Mouse (Mus musculus): ENCODE measurements around the gene Olfr1396. TPM values are rescaled to one million over a fixed set of nuclear protein-coding genes. Genes with fewer than 3 reads are reported as not detected.

Olfr1396 gene
- polyA plus RNA-seq, 1 experiment from 2014 or later, result not detected

DNA sequence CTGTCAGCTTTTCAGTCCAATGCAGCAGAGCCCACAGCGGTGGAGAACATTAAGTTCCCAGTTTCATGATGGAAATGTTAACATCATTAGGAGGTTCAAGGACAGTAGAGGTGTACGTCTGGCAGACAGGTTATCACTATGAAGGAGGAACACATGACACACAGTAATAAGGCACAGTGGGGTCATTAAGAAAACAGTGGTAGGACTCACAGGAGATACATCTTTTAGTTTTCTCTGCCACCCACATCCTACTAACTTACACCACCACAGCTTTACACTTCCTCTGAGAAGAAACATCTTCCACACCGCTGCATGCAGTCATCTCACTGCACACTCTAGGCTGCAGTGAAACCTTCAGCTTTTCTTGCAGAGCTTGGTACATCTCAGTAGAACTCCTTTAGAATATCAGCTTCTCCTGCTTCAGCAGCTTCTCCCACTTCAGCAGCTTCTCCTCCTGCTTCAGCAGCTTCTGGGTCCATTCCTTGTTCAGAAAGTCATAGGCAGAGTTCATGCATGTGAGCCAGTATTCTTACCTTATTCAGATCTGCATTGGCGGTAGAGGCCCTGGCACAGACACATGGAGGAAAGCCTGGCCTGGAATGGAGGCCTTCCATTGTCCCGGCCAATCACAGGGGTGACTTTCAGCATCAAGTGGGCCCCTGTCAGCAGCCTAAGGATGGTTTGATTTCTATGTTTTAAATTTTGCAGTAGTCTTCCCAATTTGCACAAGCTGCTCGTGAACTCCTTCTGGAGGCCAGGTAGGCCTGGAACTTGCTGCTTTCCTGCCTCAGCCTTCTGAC lies 20.6 kb downstream of the Olfr1396 start:
- Histone ChIP-seq H3K27ac (ENCODE audit: low read depth, low read length) (no peak overlapping the region), H3K4me3 (ENCODE audit: low read depth, low read length) (no peak overlapping the region), H3K9ac (ENCODE audit: low read length) (no peak overlapping the region), H3K27me3 (replicated peaks; ENCODE audit: control insufficient read depth, insufficient read depth, low read length) (no peaks in the 10 kb centered on the region), H3K36me3 (ENCODE audit: control insufficient read depth, insufficient read depth, low read length) (no peaks in the 10 kb centered on the region), H3K9me3 (replicated peaks; ENCODE audit: control insufficient read depth, low read length) (no peaks in the 10 kb centered on the region), H3K4me1 (ENCODE audit: control insufficient read depth, insufficient read depth, low read length) (no peaks in the 10 kb centered on the region), H3K4me2 (ENCODE audit: low read length) (no peak overlapping the region)
- ATAC-seq, result no peak
- 85% methylated on average over 6 of the region's 6 CpGs for WGBS
- DNase-seq (ENCODE audit: low spot score), result no peak

DNA sequence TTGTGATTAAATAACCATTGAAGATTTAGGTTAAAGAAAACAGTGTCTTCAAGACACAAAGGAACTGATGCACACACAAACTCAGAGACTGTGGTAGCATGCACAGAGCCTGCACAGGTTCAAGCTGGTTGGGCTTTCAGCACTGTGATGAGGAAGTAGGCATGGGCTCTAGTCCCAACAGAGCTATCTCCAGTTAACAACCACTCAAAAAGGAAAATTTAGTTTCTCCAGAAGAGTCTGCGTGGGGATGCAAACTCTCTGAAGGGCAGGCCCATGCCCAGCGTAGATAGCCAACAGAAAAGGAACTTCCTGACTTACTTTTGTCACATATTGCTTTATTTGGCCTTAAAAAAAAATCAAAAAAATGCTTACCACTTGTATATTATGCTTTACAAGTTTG lies 21.9 kb downstream of the Olfr1396 start:
- no peak overlapping the region for H3K4me2 ChIP-seq (ENCODE audit: low read length)
- no peak overlapping the region for H3K27ac ChIP-seq (ENCODE audit: low read depth, low read length)
- H3K4me3 ChIP-seq (ENCODE audit: low read depth, low read length), result no peak overlapping the region
- no peaks in the 10 kb centered on the region for H3K27me3 ChIP-seq (replicated peaks; ENCODE audit: control insufficient read depth, insufficient read depth, low read length)
- no peaks in the 10 kb centered on the region for H3K9me3 ChIP-seq (replicated peaks; ENCODE audit: control insufficient read depth, low read length)
- ATAC-seq (no peak), DNase-seq (ENCODE audit: low spot score) (no peak)
- H3K36me3 ChIP-seq (ENCODE audit: control insufficient read depth, insufficient read depth, low read length), result no peaks in the 10 kb centered on the region
- WGBS, result 96% methylated on average over 2 of the region's 2 CpGs
- no peak overlapping the region for H3K9ac ChIP-seq (ENCODE audit: low read length)
- no peaks in the 10 kb centered on the region for H3K4me1 ChIP-seq (ENCODE audit: control insufficient read depth, insufficient read depth, low read length)

GRCm38 (mm10) chr11:49092053-49092586 lies 22.6 kb downstream of the Olfr1396 start:
- Histone ChIP-seq H3K27me3 (replicated peaks; ENCODE audit: control insufficient read depth, insufficient read depth, low read length) (no peaks in the 10 kb centered on the region), H3K4me2 (ENCODE audit: low read length) (no peak overlapping the region), H3K4me1 (ENCODE audit: control insufficient read depth, insufficient read depth, low read length) (no peaks in the 10 kb centered on the region), H3K4me3 (ENCODE audit: low read depth, low read length) (no peak overlapping the region), H3K36me3 (ENCODE audit: control insufficient read depth, insufficient read depth, low read length) (no peaks in the 10 kb centered on the region), H3K9ac (ENCODE audit: low read length) (no peak overlapping the region), H3K27ac (ENCODE audit: low read depth, low read length) (no peak overlapping the region), H3K9me3 (replicated peaks; ENCODE audit: control insufficient read depth, low read length) (no peaks in the 10 kb centered on the region)
- DNase-seq (ENCODE audit: low spot score) (no peak), ATAC-seq (no peak)
- WGBS, result 96% methylated on average over 1 of the region's 1 CpGs

- Histone ChIP-seq H3K4me1 (ENCODE audit: control insufficient read depth, insufficient read depth, low read length) (no peaks in the 10 kb centered on the region), H3K36me3 (ENCODE audit: control insufficient read depth, insufficient read depth, low read length) (no peaks in the 10 kb centered on the region), H3K27ac (ENCODE audit: low read depth, low read length) (no peak overlapping the region), H3K9ac (ENCODE audit: low read length) (no peak overlapping the region), H3K4me3 (ENCODE audit: low read depth, low read length) (no peak overlapping the region), H3K4me2 (ENCODE audit: low read length) (no peak overlapping the region), H3K9me3 (replicated peaks; ENCODE audit: control insufficient read depth, low read length) (no peaks in the 10 kb centered on the region), H3K27me3 (replicated peaks; ENCODE audit: control insufficient read depth, insufficient read depth, low read length) (no peaks in the 10 kb centered on the region)
- DNase-seq (ENCODE audit: low spot score), result no peak
- ATAC-seq, result no peak
- WGBS, result 84% methylated on average over 4 of the region's 4 CpGs
Measured at GRCm38 (mm10) chr11:49091171-49091570, 23.5 kb downstream of the Olfr1396 start.

- no peak overlapping the region for H3K4me2 ChIP-seq (ENCODE audit: low read length)
- WGBS, result 89% methylated on average over 5 of the region's 5 CpGs
- no peaks in the 10 kb centered on the region for H3K27me3 ChIP-seq (replicated peaks; ENCODE audit: control insufficient read depth, insufficient read depth, low read length)
- no peaks in the 10 kb centered on the region for H3K9me3 ChIP-seq (replicated peaks; ENCODE audit: control insufficient read depth, low read length)
- no peaks in the 10 kb centered on the region for H3K4me1 ChIP-seq (ENCODE audit: control insufficient read depth, insufficient read depth, low read length)
- ATAC-seq (no peak), DNase-seq (ENCODE audit: low spot score) (no peak)
- H3K27ac ChIP-seq (ENCODE audit: low read depth, low read length), result no peak overlapping the region
- no peak overlapping the region for H3K4me3 ChIP-seq (ENCODE audit: low read depth, low read length)
- H3K36me3 ChIP-seq (ENCODE audit: control insufficient read depth, insufficient read depth, low read length), result no peaks in the 10 kb centered on the region
- H3K9ac ChIP-seq (ENCODE audit: low read length), result no peak overlapping the region
Measured at GRCm38 (mm10) chr11:49090551-49090950, 24.1 kb downstream of the Olfr1396 start.

DNA sequence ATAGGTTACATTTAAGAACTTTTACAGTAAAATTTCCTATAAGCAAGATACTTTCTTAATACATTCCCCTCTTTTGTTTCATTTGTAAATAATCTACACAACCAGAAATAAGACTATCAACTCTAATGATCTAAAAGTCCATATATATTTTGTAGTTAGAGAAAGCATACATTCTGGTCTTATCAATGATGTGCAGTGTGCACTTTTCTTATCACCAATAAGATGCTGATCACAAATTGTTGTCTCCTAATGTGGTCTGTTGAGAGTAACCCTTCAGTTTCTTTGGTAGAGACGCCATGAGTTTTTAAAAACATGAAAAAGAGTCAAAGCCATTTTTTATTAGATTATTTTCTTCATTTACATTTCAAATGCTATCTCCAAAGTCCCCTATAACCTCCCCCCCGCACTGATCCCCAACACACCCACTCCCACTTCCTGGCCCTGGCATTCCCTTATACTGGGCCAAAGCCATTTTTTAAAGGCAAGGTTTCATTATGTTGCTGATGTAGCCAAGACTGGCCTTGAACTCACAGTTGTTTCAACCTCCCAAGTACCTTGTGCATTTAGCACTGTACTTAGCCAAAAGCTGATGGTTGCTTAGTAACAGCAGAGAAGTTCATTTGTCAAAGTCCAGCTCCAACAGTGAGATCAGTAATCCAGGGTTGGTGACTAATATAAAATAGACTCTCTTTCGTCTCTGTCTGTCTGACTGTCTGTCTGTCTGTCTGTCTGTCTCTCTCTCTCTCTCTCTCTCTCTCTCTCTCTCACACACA lies 24.8 kb downstream of the Olfr1396 start:
- Histone ChIP-seq H3K36me3 (ENCODE audit: control insufficient read depth, insufficient read depth, low read length) (no peaks in the 10 kb centered on the region), H3K4me1 (ENCODE audit: control insufficient read depth, insufficient read depth, low read length) (no peaks in the 10 kb centered on the region), H3K9me3 (replicated peaks; ENCODE audit: control insufficient read depth, low read length) (no peaks in the 10 kb centered on the region), H3K27me3 (replicated peaks; ENCODE audit: control insufficient read depth, insufficient read depth, low read length) (no peaks in the 10 kb centered on the region), H3K9ac (ENCODE audit: low read length) (no peak overlapping the region), H3K4me2 (ENCODE audit: low read length) (no peak overlapping the region), H3K4me3 (ENCODE audit: low read depth, low read length) (no peak overlapping the region), H3K27ac (ENCODE audit: low read depth, low read length) (no peak overlapping the region)
- no peak for ATAC-seq
- DNase-seq (ENCODE audit: low spot score), result no peak
- 86% methylated on average over 3 of the region's 3 CpGs for WGBS

DNA sequence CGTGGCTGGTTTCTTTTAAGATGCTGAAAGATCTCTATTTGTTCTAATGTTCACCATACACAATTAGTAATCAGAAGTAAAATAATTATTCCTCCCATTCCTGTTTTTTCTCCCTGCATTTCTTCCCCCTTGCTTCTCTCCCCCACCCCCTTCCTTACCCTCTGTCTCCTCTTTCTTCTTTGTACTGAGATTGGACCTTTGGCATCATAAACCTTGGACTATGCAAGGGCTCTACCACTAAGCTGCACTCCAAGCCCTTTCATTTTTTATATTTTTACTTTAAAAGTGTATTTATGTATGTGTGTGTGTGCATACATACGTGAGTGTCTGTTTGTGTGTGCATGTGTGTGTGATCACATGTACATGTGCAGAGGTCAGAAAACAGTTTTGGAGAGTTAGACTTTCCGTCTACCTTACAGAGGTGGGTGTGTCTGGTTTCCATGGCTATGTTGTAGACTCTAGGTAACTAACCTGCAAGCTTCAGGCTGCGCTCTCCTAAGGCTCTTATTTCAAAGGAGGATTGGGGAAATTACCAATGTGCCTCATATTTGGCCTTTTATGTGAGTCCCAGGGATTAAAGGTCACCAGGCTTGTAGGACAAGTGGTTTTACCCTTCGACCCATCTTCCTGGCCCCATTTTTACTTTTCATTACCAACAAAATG lies 25.6 kb downstream of the Olfr1396 start:
- Histone ChIP-seq H3K27ac (ENCODE audit: low read depth, low read length) (no peak overlapping the region), H3K27me3 (replicated peaks; ENCODE audit: control insufficient read depth, insufficient read depth, low read length) (no peaks in the 10 kb centered on the region), H3K36me3 (ENCODE audit: control insufficient read depth, insufficient read depth, low read length) (no peaks in the 10 kb centered on the region), H3K9me3 (replicated peaks; ENCODE audit: control insufficient read depth, low read length) (no peaks in the 10 kb centered on the region), H3K4me1 (ENCODE audit: control insufficient read depth, insufficient read depth, low read length) (no peaks in the 10 kb centered on the region), H3K4me2 (ENCODE audit: low read length) (no peak overlapping the region), H3K9ac (ENCODE audit: low read length) (no peak overlapping the region), H3K4me3 (ENCODE audit: low read depth, low read length) (no peak overlapping the region)
- WGBS, result 91% methylated on average over 5 of the region's 5 CpGs
- ATAC-seq, result no peak
- no peak for DNase-seq (ENCODE audit: low spot score)

- H3K9ac ChIP-seq (ENCODE audit: low read length), result no peak overlapping the region
- 45% methylated on average over 22 of the region's 22 CpGs for WGBS
- H3K27me3 ChIP-seq (replicated peaks; ENCODE audit: control insufficient read depth, insufficient read depth, low read length), result no peaks in the 10 kb centered on the region
- no peaks in the 10 kb centered on the region for H3K9me3 ChIP-seq (replicated peaks; ENCODE audit: control insufficient read depth, low read length)
- H3K4me2 ChIP-seq (ENCODE audit: low read length), result no peak overlapping the region; the same call in 1 of the 2 replicates
- no peak overlapping the region for H3K4me3 ChIP-seq (ENCODE audit: low read depth, low read length)
- H3K4me1 ChIP-seq (ENCODE audit: control insufficient read depth, insufficient read depth, low read length), result no peaks in the 10 kb centered on the region
- DNase-seq (ENCODE audit: low spot score) (no peak), ATAC-seq (no peak)
- no peak overlapping the region for H3K27ac ChIP-seq (ENCODE audit: low read depth, low read length)
- H3K36me3 ChIP-seq (ENCODE audit: control insufficient read depth, insufficient read depth, low read length), result no peaks in the 10 kb centered on the region
Measured at GRCm38 (mm10) chr11:49087830-49088616, 26.7 kb downstream of the Olfr1396 start.

Data from forebrain, embryonic 14.5 days (tissue).